Mouse (Mus musculus): ENCODE measurements around the gene Lexm. TPM values are rescaled to one million over a fixed set of nuclear protein-coding genes. Genes with fewer than 3 reads are reported as not detected.
A peak's percentile ranks its signal among the peaks of the same experiment; 100 is the strongest.

The Lexm gene
- polyA plus RNA-seq, 1 experiment from 2014 or later = 0.23 TPM

DNA sequence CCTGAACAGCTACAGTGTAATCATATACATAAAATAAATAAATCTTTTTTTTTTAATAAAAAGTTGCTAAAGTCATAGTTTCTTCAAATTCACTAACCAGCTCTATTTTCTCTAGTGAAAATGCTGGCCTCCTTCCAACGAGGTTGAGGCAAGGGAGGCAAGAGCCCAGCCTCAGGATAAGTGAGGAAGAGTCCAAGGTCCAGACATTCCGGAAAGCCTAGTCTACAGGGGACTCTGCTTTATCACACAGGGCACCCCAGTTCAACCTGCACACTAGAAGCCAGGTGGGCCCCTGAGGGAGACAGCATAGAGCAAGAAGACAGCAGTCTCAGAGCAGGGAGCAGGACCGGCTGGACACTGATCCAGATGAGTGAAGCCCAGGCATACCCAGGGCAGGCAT, 4.4 kb upstream of the Lexm start:
- Histone ChIP-seq H3K4me1 (peaks cover 12% of the 10 kb centered on the region), H3K4me3 (no peak overlapping the region), H3K27ac (no peak overlapping the region), H3K4me2 (replicated peaks) (no peak overlapping the region), H3K36me3 (no peaks in the 10 kb centered on the region), H3K27me3 (replicated peaks) (peaks cover 34% of the 10 kb centered on the region), H3K9me3 (no peaks in the 10 kb centered on the region), H3K9ac (no peak overlapping the region)
- no peak for ATAC-seq (ENCODE audit: low FRiP score, low read depth)
- WGBS = 75% methylated on average over 3 of the region's 3 CpGs

DNA sequence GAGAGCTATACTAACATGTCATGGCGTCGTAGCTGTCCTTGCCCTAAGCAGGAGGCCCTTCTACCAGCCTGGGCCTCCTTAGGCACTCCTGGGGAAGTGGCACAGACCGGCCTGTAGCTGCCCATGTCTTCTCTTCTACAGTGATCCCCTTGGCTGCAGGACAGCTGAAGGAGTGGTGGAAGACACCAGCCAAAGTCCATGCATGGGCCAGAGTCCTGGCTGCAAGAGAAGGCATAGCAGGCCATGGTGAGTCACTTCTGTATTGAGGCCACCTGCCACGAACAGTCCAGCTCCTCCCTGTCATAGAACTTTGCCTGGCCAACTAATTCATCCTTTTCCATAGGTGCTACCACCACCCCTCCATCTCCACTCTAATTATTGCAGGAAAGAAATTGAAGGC, 1.9 kb upstream of the Lexm start:
- H3K9ac ChIP-seq = no peak overlapping the region
- H3K4me2 ChIP-seq (replicated peaks) = no peak overlapping the region
- ATAC-seq (ENCODE audit: low FRiP score, low read depth) = no peak
- H3K36me3 ChIP-seq = no peaks in the 10 kb centered on the region
- H3K9me3 ChIP-seq = no peaks in the 10 kb centered on the region
- 88% methylated on average over 4 of the region's 4 CpGs for WGBS
- no peak overlapping the region for H3K27ac ChIP-seq
- peaks cover 26% of the 10 kb centered on the region for H3K27me3 ChIP-seq (replicated peaks)
- H3K4me1 ChIP-seq = peaks cover 13% of the 10 kb centered on the region
- no peak overlapping the region for H3K4me3 ChIP-seq

DNA sequence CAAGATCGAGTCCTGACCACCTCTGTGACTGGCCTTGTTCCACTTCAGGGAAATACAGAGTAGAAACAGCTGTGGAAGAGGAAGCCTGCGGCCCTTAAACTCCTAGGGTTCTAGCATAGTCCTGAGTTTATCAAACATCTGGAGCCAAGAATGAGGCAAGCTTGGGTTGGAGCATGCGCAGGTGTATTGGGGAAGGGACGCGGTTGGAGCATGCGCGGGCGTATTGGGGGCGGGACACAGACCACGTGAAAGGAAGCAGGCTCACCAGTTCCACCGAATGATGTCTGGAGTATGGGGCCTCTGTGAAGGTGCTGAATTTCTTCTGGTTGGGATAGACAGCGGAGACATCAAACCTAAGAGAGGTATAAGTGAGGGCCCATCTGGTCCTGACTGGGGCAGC, 1.4 kb downstream of the Lexm start:
- Histone ChIP-seq H3K27ac (no peak overlapping the region), H3K27me3 (replicated peaks) (no peaks in the 10 kb centered on the region), H3K4me3 (no peak overlapping the region), H3K9ac (no peak overlapping the region), H3K36me3 (no peaks in the 10 kb centered on the region), H3K4me2 (replicated peaks) (no peak overlapping the region), H3K9me3 (no peaks in the 10 kb centered on the region), H3K4me1 (peaks cover 13% of the 10 kb centered on the region)
- no peak for ATAC-seq (ENCODE audit: low FRiP score, low read depth)
- 83% methylated on average over 12 of the region's 12 CpGs for WGBS

DNA sequence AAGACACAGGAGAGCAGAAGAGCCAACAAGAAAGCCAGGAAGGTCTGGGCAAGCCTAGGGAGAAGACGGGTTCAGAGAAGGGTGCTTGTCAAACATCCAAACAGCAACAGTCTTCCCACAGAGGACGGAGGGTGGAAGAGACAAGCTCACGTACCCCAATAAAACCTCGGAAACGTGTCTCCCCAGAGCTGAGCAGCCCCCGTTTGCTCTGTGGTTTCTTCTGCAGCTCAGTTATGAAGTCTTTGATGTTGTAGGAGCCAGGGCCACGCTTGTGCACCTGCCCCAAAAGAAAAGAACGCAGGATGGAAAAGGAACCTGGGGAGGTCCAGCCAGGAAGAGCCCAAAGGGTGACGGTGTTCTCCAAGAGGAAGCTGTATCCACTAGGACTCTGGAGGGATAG, 2.2 kb downstream of the Lexm start:
- Histone ChIP-seq H3K4me3 (no peak overlapping the region), H3K9me3 (no peaks in the 10 kb centered on the region), H3K27ac (no peak overlapping the region), H3K4me1 (peaks cover 13% of the 10 kb centered on the region), H3K9ac (no peak overlapping the region), H3K36me3 (no peaks in the 10 kb centered on the region), H3K4me2 (replicated peaks) (no peak overlapping the region), H3K27me3 (replicated peaks) (no peaks in the 10 kb centered on the region)
- no peak for ATAC-seq (ENCODE audit: low FRiP score, low read depth)
- WGBS = 83% methylated on average over 9 of the region's 9 CpGs

DNA sequence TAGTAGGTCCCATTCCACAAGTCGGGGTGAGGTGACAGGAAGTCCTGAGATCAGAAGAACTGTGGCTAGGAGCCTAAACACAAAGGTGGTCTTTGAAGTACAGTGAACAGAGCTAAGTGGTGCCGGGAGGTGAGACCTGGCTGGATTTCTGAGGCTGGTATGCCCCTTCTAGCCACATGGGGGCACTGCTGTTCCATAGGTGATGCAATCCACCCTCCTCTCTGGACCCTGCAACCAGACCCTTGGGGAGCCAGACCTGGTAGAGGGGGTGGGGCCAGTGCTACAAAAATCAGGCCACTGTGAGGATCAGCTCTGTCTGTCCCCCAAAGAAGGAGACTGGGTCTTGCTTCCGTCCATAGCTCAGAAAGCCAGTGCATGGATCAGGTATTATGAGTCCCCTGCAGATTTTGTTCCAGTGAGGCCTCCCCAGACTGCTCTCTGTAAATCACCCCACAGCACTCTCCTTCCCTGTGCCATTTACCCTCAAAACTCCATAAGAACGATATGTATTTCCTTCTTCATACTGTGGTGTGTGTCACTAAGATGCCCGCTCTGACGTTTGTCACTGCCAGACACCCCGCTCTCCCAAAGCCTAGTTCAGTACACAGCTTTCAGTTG, 2.8 kb downstream of the Lexm start:
- H3K4me2 ChIP-seq (replicated peaks) = no peak overlapping the region
- ATAC-seq (ENCODE audit: low FRiP score, low read depth) = peak; percentile 79
- peaks cover 13% of the 10 kb centered on the region for H3K4me1 ChIP-seq
- H3K27me3 ChIP-seq (replicated peaks) = no peaks in the 10 kb centered on the region
- no peaks in the 10 kb centered on the region for H3K9me3 ChIP-seq
- H3K4me3 ChIP-seq = no peak overlapping the region
- 42% methylated on average over 7 of the region's 7 CpGs for whole genome bisulfite sequencing
- no peak overlapping the region for H3K27ac ChIP-seq
- H3K36me3 ChIP-seq = no peaks in the 10 kb centered on the region
- no peak overlapping the region for H3K9ac ChIP-seq

DNA sequence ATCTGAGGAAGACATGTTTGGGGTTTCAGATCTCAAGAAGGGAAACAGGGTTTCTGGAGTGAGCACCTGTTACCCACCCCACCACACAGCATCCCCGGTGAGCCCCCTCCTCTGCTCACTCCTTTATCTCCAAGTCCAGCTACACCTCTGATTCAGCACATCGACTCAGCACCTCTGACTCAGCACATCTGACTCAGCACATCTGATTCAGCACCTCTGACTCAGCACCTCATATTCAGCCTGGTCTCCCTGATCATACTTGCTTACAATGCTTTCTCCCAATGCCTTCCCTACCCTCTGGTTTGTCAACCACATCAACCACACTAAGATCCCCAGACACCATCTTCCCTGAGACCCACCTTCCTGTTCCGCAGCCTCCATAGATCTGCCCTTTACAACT, 3.5 kb downstream of the Lexm start:
- Histone ChIP-seq H3K9ac (no peak overlapping the region), H3K36me3 (no peaks in the 10 kb centered on the region), H3K4me3 (no peak overlapping the region), H3K4me1 (peaks cover 13% of the 10 kb centered on the region), H3K9me3 (no peaks in the 10 kb centered on the region), H3K27me3 (replicated peaks) (no peaks in the 10 kb centered on the region), H3K4me2 (replicated peaks) (no peak overlapping the region), H3K27ac (no peak overlapping the region)
- ATAC-seq (ENCODE audit: low FRiP score, low read depth) = no peak
- WGBS = 84% methylated on average over 3 of the region's 3 CpGs

DNA sequence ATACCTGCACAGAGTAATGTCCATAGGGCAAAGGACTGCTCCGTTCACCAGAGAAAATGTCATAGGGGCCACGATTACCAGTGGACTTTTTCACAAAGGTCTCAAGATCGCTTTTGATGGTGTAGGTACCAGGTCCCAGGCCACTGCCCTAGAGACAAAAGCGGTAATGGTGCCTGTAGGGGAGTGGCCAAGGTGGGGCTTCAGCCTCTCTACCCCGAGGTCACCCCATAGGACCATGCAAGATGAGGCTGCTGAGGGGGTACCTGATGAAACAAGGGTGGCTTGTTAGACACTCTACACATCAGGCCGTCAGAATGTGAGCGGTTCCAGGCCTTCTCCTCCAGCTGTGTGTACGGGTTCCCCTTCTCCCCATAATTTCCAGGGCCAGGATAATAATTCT, 3.9 kb downstream of the Lexm start:
- H3K4me1 ChIP-seq = peaks cover 13% of the 10 kb centered on the region
- no peak overlapping the region for H3K4me2 ChIP-seq (replicated peaks)
- H3K27me3 ChIP-seq (replicated peaks) = no peaks in the 10 kb centered on the region
- H3K9me3 ChIP-seq = no peaks in the 10 kb centered on the region
- 79% methylated on average over 8 of the region's 8 CpGs for WGBS
- H3K4me3 ChIP-seq = no peak overlapping the region
- H3K36me3 ChIP-seq = no peaks in the 10 kb centered on the region
- no peak overlapping the region for H3K9ac ChIP-seq
- ATAC-seq (ENCODE audit: low FRiP score, low read depth) = no peak
- no peak overlapping the region for H3K27ac ChIP-seq

DNA sequence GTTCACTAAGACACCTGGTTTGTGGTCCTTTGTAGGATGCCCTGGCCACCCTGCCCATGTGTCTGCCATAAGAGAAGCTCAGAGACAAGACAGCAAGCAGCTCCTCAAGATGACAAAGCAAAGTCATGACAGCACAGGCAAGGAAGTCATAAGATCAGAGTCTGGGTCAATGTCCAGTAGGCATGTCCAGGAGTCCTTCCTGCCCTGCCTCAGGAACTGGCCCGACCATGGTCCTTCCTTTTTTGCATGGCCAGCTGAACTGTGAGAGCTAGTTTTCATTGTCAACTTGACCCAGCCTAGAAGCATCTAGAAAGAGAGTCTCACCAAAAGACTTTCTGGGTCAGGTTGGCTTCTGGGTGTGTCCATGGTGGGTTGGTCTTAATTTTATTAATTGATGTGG, 9.1 kb downstream of the Lexm start:
- Histone ChIP-seq H3K27ac (no peak overlapping the region), H3K4me2 (replicated peaks) (no peak overlapping the region), H3K27me3 (replicated peaks) (no peaks in the 10 kb centered on the region), H3K9me3 (no peaks in the 10 kb centered on the region), H3K4me3 (no peak overlapping the region), H3K9ac (no peak overlapping the region), H3K36me3 (no peaks in the 10 kb centered on the region), H3K4me1 (peaks cover 2% of the 10 kb centered on the region; the same call in 1 of the 2 replicates)
- no peak for ATAC-seq (ENCODE audit: low FRiP score, low read depth)
- WGBS = 100% methylated on average over 1 of the region's 1 CpGs

DNA sequence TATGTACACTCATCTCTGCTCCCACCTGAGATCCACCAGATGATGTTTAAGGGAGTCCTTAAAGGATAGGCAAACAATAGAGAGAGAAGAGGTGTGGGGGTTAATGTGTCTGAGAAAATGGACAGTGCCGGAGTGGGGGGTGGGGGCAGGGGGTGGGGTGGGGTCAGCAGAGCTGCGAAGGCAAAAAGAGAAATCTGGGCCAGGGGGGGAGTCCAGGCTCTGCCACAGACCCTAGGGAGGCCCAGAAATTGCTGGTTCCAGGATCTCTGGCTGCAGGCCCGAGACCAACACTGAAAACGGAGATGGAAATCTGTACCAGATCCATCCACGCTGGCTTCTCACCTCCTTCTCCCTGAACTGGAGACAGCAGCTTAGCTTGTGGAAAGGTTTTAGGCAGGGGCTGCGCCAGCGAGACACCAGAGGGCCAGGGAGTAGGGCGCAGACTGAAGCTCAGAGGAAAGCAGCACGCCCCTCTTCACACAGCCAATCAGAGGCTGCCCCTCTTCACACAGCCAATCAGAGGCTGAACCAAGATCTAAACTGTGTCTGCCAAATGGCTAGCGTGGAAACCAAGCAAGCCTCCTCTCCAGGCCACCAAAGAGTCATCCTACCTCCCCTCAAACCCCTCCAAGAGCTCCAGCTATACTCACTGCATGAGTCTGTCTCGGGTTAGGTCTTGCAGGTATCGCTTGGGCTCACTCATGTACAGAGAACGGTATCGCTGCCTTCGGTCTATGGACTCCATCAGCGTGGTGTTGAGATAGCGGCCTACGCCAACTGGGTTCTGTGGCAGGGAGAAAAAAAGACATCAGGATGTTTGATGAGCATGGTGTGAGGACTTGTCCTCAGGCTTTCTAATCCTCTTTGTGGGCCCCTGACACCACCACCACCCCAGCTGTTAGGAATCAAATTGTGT, 10.1 kb downstream of the Lexm start:
- no peak overlapping the region for H3K27ac ChIP-seq

DNA sequence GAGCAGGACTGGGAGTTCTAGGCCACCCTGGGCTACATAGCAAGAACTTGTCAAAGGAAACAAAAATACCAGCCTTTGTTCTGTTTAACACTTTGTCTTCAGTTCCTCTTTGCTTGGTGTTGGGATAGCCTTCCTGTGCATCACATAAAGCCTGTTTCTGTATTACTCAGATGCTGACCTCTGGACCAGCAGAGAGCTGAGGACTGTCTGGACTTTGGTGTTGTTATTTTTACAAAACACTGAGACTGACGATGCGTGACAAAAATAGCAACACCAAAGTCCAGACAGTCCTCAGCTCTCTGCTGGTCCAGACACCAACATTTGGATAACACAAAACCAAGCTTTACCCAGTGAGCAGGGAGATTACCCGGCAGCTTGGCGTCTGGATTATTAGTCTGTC, 16.3 kb downstream of the Lexm start:
- no peak for ATAC-seq (ENCODE audit: low FRiP score, low read depth)
- Histone ChIP-seq H3K27me3 (replicated peaks) (no peaks in the 10 kb centered on the region), H3K36me3 (no peaks in the 10 kb centered on the region), H3K27ac (no peak overlapping the region), H3K9me3 (no peaks in the 10 kb centered on the region), H3K9ac (no peak overlapping the region), H3K4me2 (replicated peaks) (no peak overlapping the region), H3K4me1 (no peaks in the 10 kb centered on the region), H3K4me3 (no peak overlapping the region)
- WGBS = 83% methylated on average over 4 of the region's 4 CpGs

More for the DNA sequence above, 10.1 kb downstream of the Lexm start:
- Histone ChIP-seq H3K4me1 (peaks cover 2% of the 10 kb centered on the region; the same call in 1 of the 2 replicates), H3K36me3 (no peaks in the 10 kb centered on the region), H3K27me3 (replicated peaks) (no peaks in the 10 kb centered on the region), H3K9me3 (no peaks in the 10 kb centered on the region), H3K9ac (no peak overlapping the region), H3K4me3 (no peak overlapping the region), H3K4me2 (replicated peaks) (peak overlapping the region; percentile 49)
- peak; percentile 88 for ATAC-seq (ENCODE audit: low FRiP score, low read depth)
- 47% methylated on average over 18 of the region's 18 CpGs for WGBS

DNA sequence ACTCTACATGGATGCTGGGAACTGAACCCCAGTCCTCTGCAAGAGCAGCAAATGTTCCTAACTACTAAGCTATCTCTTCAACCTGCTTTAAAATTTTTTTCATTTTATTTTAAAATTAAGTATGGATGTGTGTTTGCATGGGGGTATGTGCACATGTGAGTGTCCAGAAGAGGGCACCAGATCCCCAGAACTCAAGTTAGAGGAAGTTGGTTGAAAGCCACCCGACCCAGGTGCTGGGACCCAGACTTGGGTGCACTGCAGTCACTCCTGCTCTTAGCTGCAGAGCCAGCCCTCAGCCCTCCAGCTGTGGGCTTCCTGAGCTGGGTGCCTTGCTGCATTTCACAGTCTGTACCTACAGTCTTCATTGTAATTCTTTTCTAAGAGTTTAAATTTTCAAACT, 17.6 kb downstream of the Lexm start:
- Histone ChIP-seq H3K9ac (no peak overlapping the region), H3K4me2 (replicated peaks) (no peak overlapping the region), H3K36me3 (no peaks in the 10 kb centered on the region), H3K4me3 (no peak overlapping the region), H3K4me1 (no peaks in the 10 kb centered on the region), H3K27ac (no peak overlapping the region), H3K9me3 (no peaks in the 10 kb centered on the region), H3K27me3 (replicated peaks) (no peaks in the 10 kb centered on the region)
- WGBS = 62% methylated on average over 1 of the region's 1 CpGs
- ATAC-seq (ENCODE audit: low FRiP score, low read depth) = no peak

DNA sequence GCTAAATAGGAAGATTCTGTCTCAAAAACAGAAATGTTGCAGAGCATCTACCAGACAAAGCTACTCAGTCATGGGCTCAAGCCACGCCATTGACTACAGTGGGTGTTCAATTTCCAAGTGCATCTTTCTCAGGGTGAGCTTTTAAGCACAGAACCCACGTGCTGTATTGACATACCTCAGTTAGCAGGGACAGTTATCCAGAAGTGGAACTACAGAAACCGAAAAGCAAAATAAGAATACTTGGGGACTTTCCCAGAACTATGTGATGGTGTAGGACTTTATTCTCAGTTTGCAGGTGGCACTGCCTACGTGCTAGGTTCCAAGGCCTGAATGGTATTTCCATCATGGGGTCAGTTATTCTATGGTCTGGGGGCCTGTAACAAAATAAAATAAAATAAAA, 19.3 kb downstream of the Lexm start:
- WGBS = 84% methylated on average over 4 of the region's 4 CpGs
- H3K9ac ChIP-seq = no peak overlapping the region
- H3K4me1 ChIP-seq = no peaks in the 10 kb centered on the region
- no peaks in the 10 kb centered on the region for H3K36me3 ChIP-seq
- H3K27me3 ChIP-seq (replicated peaks) = no peaks in the 10 kb centered on the region
- H3K9me3 ChIP-seq = no peaks in the 10 kb centered on the region
- no peak overlapping the region for H3K4me3 ChIP-seq
- H3K4me2 ChIP-seq (replicated peaks) = no peak overlapping the region
- no peak for ATAC-seq (ENCODE audit: low FRiP score, low read depth)
- no peak overlapping the region for H3K27ac ChIP-seq

DNA sequence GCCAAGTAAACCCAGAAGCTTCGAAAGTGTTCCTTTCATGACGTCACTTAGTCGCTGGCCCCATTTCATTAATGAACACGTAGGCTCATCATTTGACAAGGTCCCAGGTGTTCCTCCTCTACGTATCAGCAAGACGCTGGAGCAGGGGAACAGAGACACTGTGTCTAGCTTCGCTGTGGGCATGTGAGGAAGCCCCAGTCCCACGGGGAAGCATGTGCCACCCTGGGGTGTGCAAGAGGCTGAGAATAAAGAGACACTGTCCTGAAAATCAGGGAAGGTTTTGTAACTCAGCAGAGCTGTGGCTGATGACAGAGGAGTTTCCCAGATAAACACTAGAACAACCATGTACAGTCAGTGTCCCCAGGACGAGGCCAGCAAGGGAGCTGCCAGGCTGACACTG, 20.0 kb downstream of the Lexm start:
- Histone ChIP-seq H3K4me2 (replicated peaks) (no peak overlapping the region), H3K36me3 (no peaks in the 10 kb centered on the region), H3K27me3 (replicated peaks) (no peaks in the 10 kb centered on the region), H3K9ac (no peak overlapping the region), H3K9me3 (no peaks in the 10 kb centered on the region), H3K4me3 (no peak overlapping the region), H3K27ac (no peak overlapping the region), H3K4me1 (no peaks in the 10 kb centered on the region)
- ATAC-seq (ENCODE audit: low FRiP score, low read depth) = no peak
- WGBS = 84% methylated on average over 9 of the region's 9 CpGs

All from neural tube, embryonic 12.5 days (tissue).